Mouse (Mus musculus): ENCODE data around the gene Alkbh3.

Gene Alkbh3

GRCm38 (mm10) chr2:93975526-93976435, 34.8 kb downstream of the Alkbh3 start:
- no peak for TF ChIP-seq GATA4 (IDR thresholded peaks at IDR 0.05; ENCODE audit: insufficient replicate concordance, low read length)

GRCm38 (mm10) chr2:93975041-93975440, 35.6 kb downstream of the Alkbh3 start:
- TF ChIP-seq GATA4 (IDR thresholded peaks at IDR 0.05; ENCODE audit: insufficient replicate concordance, low read length), result no peak

GRCm38 (mm10) chr2:93971647-93972046, 39.0 kb downstream of the Alkbh3 start:
- TF ChIP-seq GATA4 (IDR thresholded peaks at IDR 0.05; ENCODE audit: insufficient replicate concordance, low read length), result no peak

- no peak for TF ChIP-seq GATA4 (IDR thresholded peaks at IDR 0.05; ENCODE audit: insufficient replicate concordance, low read length)
Measured at GRCm38 (mm10) chr2:93964494-93965160, 46.0 kb downstream of the Alkbh3 start.

GRCm38 (mm10) chr2:93963802-93964201, 46.8 kb downstream of the Alkbh3 start:
- no peak for TF ChIP-seq GATA4 (IDR thresholded peaks at IDR 0.05; ENCODE audit: insufficient replicate concordance, low read length)

- peak; percentile 56; the same call in 1 of the 2 replicates for TF ChIP-seq GATA4 (IDR thresholded peaks at IDR 0.05; ENCODE audit: insufficient replicate concordance, low read length)
Measured at GRCm38 (mm10) chr2:93961716-93962115, 48.9 kb downstream of the Alkbh3 start.

- TF ChIP-seq GATA4 (IDR thresholded peaks at IDR 0.05; ENCODE audit: insufficient replicate concordance, low read length), result no peak
Measured at GRCm38 (mm10) chr2:93959346-93959745, 51.3 kb downstream of the Alkbh3 start.

GRCm38 (mm10) chr2:93958216-93958615, 52.4 kb downstream of the Alkbh3 start:
- TF ChIP-seq GATA4 (IDR thresholded peaks at IDR 0.05; ENCODE audit: insufficient replicate concordance, low read length), result no peak

- TF ChIP-seq GATA4 (IDR thresholded peaks at IDR 0.05; ENCODE audit: insufficient replicate concordance, low read length), result no peak
Measured at GRCm38 (mm10) chr2:93957785-93958175, 52.8 kb downstream of the Alkbh3 start.

- 0 out of 2 replicates have a peak, but pooled peaks have one; percentile 7 for TF ChIP-seq GATA4 (IDR thresholded peaks at IDR 0.05; ENCODE audit: insufficient replicate concordance, low read length)
Measured at GRCm38 (mm10) chr2:93956908-93957784, 53.5 kb downstream of the Alkbh3 start, which contains the start of gene Gm13889. Gene Gm13889 (minus strand): TSS chr2:93957201.

GRCm38 (mm10) chr2:93956331-93956801, 54.2 kb downstream of the Alkbh3 start:
- TF ChIP-seq GATA4 (IDR thresholded peaks at IDR 0.05; ENCODE audit: insufficient replicate concordance, low read length), result no peak

GRCm38 (mm10) chr2:93955886-93956285, 54.7 kb downstream of the Alkbh3 start:
- TF ChIP-seq GATA4 (IDR thresholded peaks at IDR 0.05; ENCODE audit: insufficient replicate concordance, low read length), result no peak

- no peak for TF ChIP-seq GATA4 (IDR thresholded peaks at IDR 0.05; ENCODE audit: insufficient replicate concordance, low read length)
Measured at GRCm38 (mm10) chr2:93954781-93955578, 55.6 kb downstream of the Alkbh3 start.

- no peak for TF ChIP-seq GATA4 (IDR thresholded peaks at IDR 0.05; ENCODE audit: insufficient replicate concordance, low read length)
Measured at GRCm38 (mm10) chr2:93953726-93954125, 56.9 kb downstream of the Alkbh3 start.

Data from liver, adult (tissue).